ENCODE assay signal across 12 mouse cellular contexts in genomic region chr3:127071471-127071870, GRCm38 (mm10).
DNase-seq lines count a peak whose midpoint lies in the region; ATAC-seq and TF ChIP-seq lines count a peak whose summit lies in the region.
"Had no signal": no experiment of that assay in that cellular context is flagged by ENCODE, and none has a peak within 500 bp of the region (broad histone marks: within the 10 kb centered on the region; RNA-seq: fewer than 3 reads in every experiment).

No protein-coding gene starts in this region.

- no peak for TF ChIP-seq CTCF in left cerebral cortex, adult 2 months (IDR thresholded peaks at IDR 0.05)

- intact Hi-C loops in heart, postnatal 25 days (cut with DNase I), result no loop called here
- intact Hi-C loops in left cerebral cortex, adult 2 months (cut with DNase I), result no loop called here

- no peak overlapping the region for H3K4me3 ChIP-seq in left cerebral cortex, adult 2 months
- H3K4me3 ChIP-seq: midbrain, embryonic 13.5 days; stomach, embryonic 15.5 days had no signal

- H3K27ac ChIP-seq in left cerebral cortex, adult 2 months, result peak overlapping the region; percentile 67
- H3K27ac ChIP-seq: midbrain, embryonic 13.5 days; stomach, embryonic 15.5 days had no signal

- DNase-seq in heart, adult 11 months, result peak; percentile 83
- no peak for DNase-seq in heart, postnatal 25 days (ENCODE audit: low spot score)
- DNase-seq in adipocyte (ENCODE audit: low spot score), result peak; percentile 32
- peak; percentile 65 to 84 for DNase-seq in frontal cortex, postnatal 36 days (ENCODE audit: low spot score in 2 of 2)
- peak; percentile 58 to 70 for DNase-seq in left cerebral cortex, adult 2 months (ENCODE audit: extremely low spot score in 1 of 2, low spot score in 2 of 2)
- no peak for DNase-seq in thymus, postnatal 10 days (ENCODE audit: low spot score in 2 of 2)
- no peak for DNase-seq in c-Kit-positive CD71-positive TER-119-positive erythroid progenitor cells, embryonic 14.5 days (ENCODE audit: low spot score)
- DNase-seq: adrenal gland, adult 8-10 months; kidney, postnatal 36 days had no signal

- no peak for ATAC-seq in erythroblast, adult 5-6 weeks (replicated peaks; ENCODE audit: low FRiP score, poor library complexity, severe bottlenecking)
- ATAC-seq: midbrain, embryonic 13.5 days had no signal

Comparison
In these comparisons a context has a peak if more than half of its experiments do, and no peak if none do; other contexts are left out.
1. DNase-seq: peak in heart, adult 11 months (single experiment), adipocyte (single experiment), frontal cortex, postnatal 36 days (2 of 2) and left cerebral cortex, adult 2 months (2 of 2); none in heart, postnatal 25 days (single experiment), thymus, postnatal 10 days (0 of 2) and c-Kit-positive CD71-positive TER-119-positive erythroid progenitor cells, embryonic 14.5 days (single experiment).